Mouse (Mus musculus): ENCODE measurements around the gene Col24a1.

DNA sequence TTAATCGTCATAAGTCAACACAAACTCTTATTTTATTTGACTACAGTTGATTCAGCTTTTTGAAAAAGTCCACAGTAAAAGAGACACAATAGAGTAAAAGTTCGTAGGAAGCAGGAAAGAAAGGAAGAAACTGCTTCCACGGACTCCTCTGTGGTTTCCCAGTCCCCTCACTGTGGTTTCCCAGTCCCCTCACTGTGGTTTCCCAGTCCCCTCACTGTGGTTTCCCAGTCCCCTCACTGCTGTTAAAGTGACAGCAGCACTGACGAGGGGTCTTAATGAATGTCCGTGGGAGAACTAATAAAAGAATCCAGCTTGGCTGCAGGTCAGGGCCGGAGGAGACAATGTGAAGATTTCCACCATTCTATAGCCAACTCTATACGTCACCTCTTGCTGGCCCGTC lies 39.4 kb downstream of the Col24a1 start:
- TF ChIP-seq CTCF (IDR thresholded peaks at IDR 0.05; ENCODE audit: insufficient read depth, low read depth, low read length), result no peak
- no peak for TF ChIP-seq POLR2A (IDR thresholded peaks at IDR 0.05; ENCODE audit: insufficient read depth, low read depth, low read length)
